Mouse (Mus musculus): ENCODE data around the gene Dhx40. TPM values are rescaled to one million over a fixed set of nuclear protein-coding genes. Genes with fewer than 3 reads are reported as not detected.
A peak's percentile ranks its signal among the peaks of the same experiment; 100 is the strongest.
"Not testable (repeated sequence)": the region's sequence is repeated elsewhere in the genome, so short reads cannot be mapped to it uniquely, and the experiment has no call there.

Gene Dhx40
- polyA plus RNA-seq, 1 experiment = 0.38 TPM

- peaks cover 20% of the 10 kb centered on the region for H3K27me3 ChIP-seq (ENCODE audit: control insufficient read depth)
- H3K36me3 ChIP-seq (ENCODE audit: control insufficient read depth) = no peaks in the 10 kb centered on the region; the same call in none of the 2 replicates
- H3K4me1 ChIP-seq (ENCODE audit: control insufficient read depth) = peaks cover 18% of the 10 kb centered on the region
- TF ChIP-seq TAL1 (IDR thresholded peaks at IDR 0.05; ENCODE audit: low read length) (no peak), GATA1 (IDR thresholded peaks at IDR 0.05; ENCODE audit: low read length) (no peak)
- H3K4me3 ChIP-seq (replicated peaks) = no peak overlapping the region
- peaks cover 7% of the 10 kb centered on the region for H3K9me3 ChIP-seq (ENCODE audit: control insufficient read depth, low read length)
Observed at GRCm38 (mm10) chr11:86810572-86811325, 3.2 kb upstream of the Dhx40 start.

GRCm38 (mm10) chr11:86809828-86810227 is 2.3 kb upstream of the Dhx40 start:
- peaks cover 2% of the 10 kb centered on the region for H3K36me3 ChIP-seq (ENCODE audit: control insufficient read depth)
- peaks cover 18% of the 10 kb centered on the region for H3K4me1 ChIP-seq (ENCODE audit: control insufficient read depth)
- peaks cover 7% of the 10 kb centered on the region for H3K9me3 ChIP-seq (ENCODE audit: control insufficient read depth, low read length)
- TF ChIP-seq TAL1 (IDR thresholded peaks at IDR 0.05; ENCODE audit: low read length) (no peak), GATA1 (IDR thresholded peaks at IDR 0.05; ENCODE audit: low read length) (no peak)
- H3K27me3 ChIP-seq (ENCODE audit: control insufficient read depth) = peaks cover 20% of the 10 kb centered on the region
- H3K4me3 ChIP-seq (replicated peaks) = no peak overlapping the region

GRCm38 (mm10) chr11:86807001-86807477 is 507 bp downstream of the Dhx40 start:
- peak overlapping the region; percentile 85 for H3K4me3 ChIP-seq (replicated peaks)
- H3K27me3 ChIP-seq (ENCODE audit: control insufficient read depth) = peaks cover 20% of the 10 kb centered on the region
- peaks cover 18% of the 10 kb centered on the region for H3K4me1 ChIP-seq (ENCODE audit: control insufficient read depth)
- H3K36me3 ChIP-seq (ENCODE audit: control insufficient read depth) = peaks cover 21% of the 10 kb centered on the region
- peaks cover 7% of the 10 kb centered on the region for H3K9me3 ChIP-seq (ENCODE audit: control insufficient read depth, low read length)
- TF ChIP-seq TAL1 (IDR thresholded peaks at IDR 0.05; ENCODE audit: low read length) (no peak), GATA1 (IDR thresholded peaks at IDR 0.05; ENCODE audit: low read length) (no peak)

- H3K36me3 ChIP-seq (ENCODE audit: control insufficient read depth) = peaks cover 45% of the 10 kb centered on the region
- no peak overlapping the region for H3K4me3 ChIP-seq (replicated peaks)
- no peaks in the 10 kb centered on the region for H3K27me3 ChIP-seq (ENCODE audit: control insufficient read depth)
- no peaks in the 10 kb centered on the region for H3K4me1 ChIP-seq (ENCODE audit: control insufficient read depth)
- H3K9me3 ChIP-seq (ENCODE audit: control insufficient read depth, low read length) = no peaks in the 10 kb centered on the region
- TF ChIP-seq TAL1 (IDR thresholded peaks at IDR 0.05; ENCODE audit: low read length) (no peak), GATA1 (IDR thresholded peaks at IDR 0.05; ENCODE audit: low read length) (no peak)
Observed at GRCm38 (mm10) chr11:86794161-86794560, 13.4 kb downstream of the Dhx40 start.

GRCm38 (mm10) chr11:86787436-86787835 is 20.1 kb downstream of the Dhx40 start:
- not testable (repeated sequence) for H3K4me3 ChIP-seq (replicated peaks); H3K27me3 ChIP-seq (ENCODE audit: control insufficient read depth); H3K9me3 ChIP-seq (ENCODE audit: control insufficient read depth, low read length); H3K4me1 ChIP-seq (ENCODE audit: control insufficient read depth)
- H3K36me3 ChIP-seq (ENCODE audit: control insufficient read depth) = peaks cover 53% of the 10 kb centered on the region

GRCm38 (mm10) chr11:86785767-86786166 is 21.8 kb downstream of the Dhx40 start:
- Histone ChIP-seq H3K27me3 (ENCODE audit: control insufficient read depth) (no peaks in the 10 kb centered on the region), H3K36me3 (ENCODE audit: control insufficient read depth) (peaks cover 61% of the 10 kb centered on the region), H3K4me3 (replicated peaks) (no peak overlapping the region), H3K9me3 (ENCODE audit: control insufficient read depth, low read length) (no peaks in the 10 kb centered on the region), H3K4me1 (ENCODE audit: control insufficient read depth) (no peaks in the 10 kb centered on the region)
- TF ChIP-seq GATA1 (IDR thresholded peaks at IDR 0.05; ENCODE audit: low read length) = no peak
- no peak for TF ChIP-seq TAL1 (IDR thresholded peaks at IDR 0.05; ENCODE audit: low read length)

- Histone ChIP-seq H3K36me3 (ENCODE audit: control insufficient read depth) (peaks cover 45% of the 10 kb centered on the region), H3K4me1 (ENCODE audit: control insufficient read depth) (no peaks in the 10 kb centered on the region; the same call in 1 of the 2 replicates), H3K4me3 (replicated peaks) (no peak overlapping the region), H3K9me3 (ENCODE audit: control insufficient read depth, low read length) (no peaks in the 10 kb centered on the region), H3K27me3 (ENCODE audit: control insufficient read depth) (no peaks in the 10 kb centered on the region)
- TF ChIP-seq GATA1 (IDR thresholded peaks at IDR 0.05; ENCODE audit: low read length) = no peak
- no peak for TF ChIP-seq TAL1 (IDR thresholded peaks at IDR 0.05; ENCODE audit: low read length)
Observed at GRCm38 (mm10) chr11:86769884-86770283, 37.7 kb downstream of the Dhx40 start.

GRCm38 (mm10) chr11:86764501-86764900 is 43.0 kb downstream of the Dhx40 start:
- Histone ChIP-seq H3K27me3 (ENCODE audit: control insufficient read depth) (no peaks in the 10 kb centered on the region), H3K4me1 (ENCODE audit: control insufficient read depth) (peaks cover 31% of the 10 kb centered on the region), H3K36me3 (ENCODE audit: control insufficient read depth) (peaks cover 7% of the 10 kb centered on the region), H3K4me3 (replicated peaks) (no peak overlapping the region), H3K9me3 (ENCODE audit: control insufficient read depth, low read length) (no peaks in the 10 kb centered on the region; the same call in 1 of the 2 replicates)
- no peak for TF ChIP-seq TAL1 (IDR thresholded peaks at IDR 0.05; ENCODE audit: low read length)
- no peak for TF ChIP-seq GATA1 (IDR thresholded peaks at IDR 0.05; ENCODE audit: low read length)

- H3K4me1 ChIP-seq (ENCODE audit: control insufficient read depth) = peaks cover 45% of the 10 kb centered on the region
- H3K9me3 ChIP-seq (ENCODE audit: control insufficient read depth, low read length); H3K27me3 ChIP-seq (ENCODE audit: control insufficient read depth); H3K36me3 ChIP-seq (ENCODE audit: control insufficient read depth); H3K4me3 ChIP-seq (replicated peaks): not testable (repeated sequence)
Observed at GRCm38 (mm10) chr11:86763127-86763526, 44.4 kb downstream of the Dhx40 start.

GRCm38 (mm10) chr11:86760357-86760756 is 47.2 kb downstream of the Dhx40 start:
- Histone ChIP-seq H3K36me3 (ENCODE audit: control insufficient read depth) (peaks cover 7% of the 10 kb centered on the region), H3K27me3 (ENCODE audit: control insufficient read depth) (no peaks in the 10 kb centered on the region), H3K9me3 (ENCODE audit: control insufficient read depth, low read length) (no peaks in the 10 kb centered on the region; the same call in 1 of the 2 replicates), H3K4me3 (replicated peaks) (no peak overlapping the region), H3K4me1 (ENCODE audit: control insufficient read depth) (peaks cover 51% of the 10 kb centered on the region)
- TF ChIP-seq TAL1 (IDR thresholded peaks at IDR 0.05; ENCODE audit: low read length) (no peak), GATA1 (IDR thresholded peaks at IDR 0.05; ENCODE audit: low read length) (no peak)
